Mouse (Mus musculus) liver, embryonic 15.5 days (tissue): ENCODE results near the gene Enah. TPM values are rescaled to one million over a fixed set of nuclear protein-coding genes. Genes with fewer than 3 reads are reported as not detected.
A peak's percentile ranks its signal among the peaks of the same experiment; 100 is the strongest.

ENCODE experiments used
- ATAC-seq: fragments of 200-750 bp; cut with Nextera tagmentation; 2 replicates; pipeline ENCODE4 v1.8.0; 2017; ENCODE audit warnings: moderate number of reproducible peaks, mild to moderate bottlenecking, moderate library complexity; ENCODE audit not compliant: insufficient read depth
- H3K27ac ChIP-seq: fragments of 300-500 bp; sonication (generic); replicated peaks from 2 replicates; pipeline ENCODE4 v1.5.1; 2015; ENCODE audit warnings: mild to moderate bottlenecking, inconsistent platforms
- H3K27me3 ChIP-seq: fragments of 300-500 bp; sonication (generic); 2 replicates; pipeline ENCODE4 v1.6.1; 2015; ENCODE audit warnings: mild to moderate bottlenecking, inconsistent platforms
- H3K36me3 ChIP-seq: fragments of 300-500 bp; sonication (generic); replicated peaks from 2 replicates; pipeline ENCODE4 v1.6.1; 2015; ENCODE audit warnings: moderate library complexity, mild to moderate bottlenecking, inconsistent platforms
- H3K4me1 ChIP-seq: fragments of 300-500 bp; sonication (generic); replicated peaks from 2 replicates; pipeline ENCODE4 v1.6.1; 2015; ENCODE audit warnings: inconsistent platforms
- H3K4me2 ChIP-seq: fragments of 300-500 bp; sonication (generic); 2 replicates; pipeline ENCODE4 v1.6.1; 2015; ENCODE audit warnings: moderate library complexity, mild to moderate bottlenecking, inconsistent platforms
- H3K4me3 ChIP-seq: fragments of 300-500 bp; sonication (generic); replicated peaks from 2 replicates; pipeline ENCODE4 v1.5.1; 2015; ENCODE audit warnings: mild to moderate bottlenecking, inconsistent platforms
- H3K9ac ChIP-seq: fragments of 300-500 bp; sonication (generic); 2 replicates; pipeline ENCODE4 v1.6.1; 2015; ENCODE audit warnings: moderate library complexity, mild to moderate bottlenecking, inconsistent platforms
- H3K9me3 ChIP-seq: fragments of 300-500 bp; sonication (generic); replicated peaks from 2 replicates; pipeline ENCODE4 v1.6.1; 2016; ENCODE audit warnings: inconsistent platforms
- WGBS: fragments of 180-500 bp; shearing (Covaris S2); methylation state at CpG from one replicate; pipeline ENCODE4 v1.1.7; 2015; ENCODE audit warnings: mixed read lengths; ENCODE audit not compliant: insufficient replicate concordance; 5-methylcytosine and 5-hydroxymethylcytosine counted together
- polyA plus RNA-seq: library from polyadenylated mRNA; unstranded; fragments of >200 nt; fragmentation: Nextera tagmentation; extraction: Ambion mirVana; gene quantifications from 2 replicates; pipeline ENCODE4 v1.2.1, GENCODE M21; 2015

Enah gene
- 0.40 and 0.71 TPM in 2 replicates for polyA plus RNA-seq

DNA sequence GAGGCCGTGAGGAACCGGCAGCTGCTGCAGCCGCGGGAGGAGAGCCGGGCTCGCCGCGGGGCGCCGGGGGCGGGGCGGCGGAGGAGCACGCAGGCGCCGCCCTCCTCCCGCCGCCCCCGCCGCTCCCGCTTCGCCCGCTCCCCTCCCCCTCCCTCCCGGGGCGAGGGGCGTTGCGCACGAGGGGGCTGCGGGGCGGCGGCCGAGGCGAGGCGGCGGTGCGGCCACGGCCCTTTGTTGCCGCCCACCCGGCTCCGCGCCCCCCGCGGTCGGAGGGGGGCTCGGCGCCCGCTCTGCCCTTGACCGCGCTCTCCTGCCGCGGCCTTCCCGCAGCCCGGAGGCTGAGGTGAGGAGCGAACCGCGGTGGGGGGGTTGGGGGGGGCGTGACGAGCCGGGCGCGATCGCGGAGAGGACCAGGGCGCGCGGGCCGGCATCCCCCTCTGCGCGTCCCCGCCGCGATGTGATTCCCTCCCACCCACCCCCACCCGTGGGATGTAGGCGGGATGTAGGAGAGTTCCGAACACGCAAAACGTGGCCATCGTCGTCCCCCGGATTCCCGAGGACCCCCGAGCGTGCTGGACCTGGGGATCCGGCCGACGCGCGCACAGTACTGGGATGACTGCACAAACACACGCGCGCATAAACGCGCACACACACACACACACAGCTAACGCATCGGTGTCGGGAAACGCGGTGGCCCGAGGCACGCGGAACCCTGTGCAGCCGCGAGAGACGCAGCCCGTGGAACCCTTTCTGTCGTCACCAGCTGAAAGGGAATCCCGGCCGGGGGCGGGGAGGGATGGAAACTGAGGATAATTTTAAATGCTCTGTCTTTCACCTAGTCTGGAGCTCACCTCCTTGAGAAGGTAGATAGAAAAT, at the start of gene Enah:
TSS of gene Enah (minus strand) at position 65 of the 876 bp plus-strand sequence.
- Histone ChIP-seq H3K27me3 (peaks cover 66% of the 10 kb centered on the region), H3K9ac (peak within 1 kb of the TSS; percentile 1; the same call in 1 of the 2 replicates), H3K4me2 (peak within 1 kb of the TSS; percentile 73), H3K36me3 (no peaks in the 10 kb centered on the region), H3K27ac (no peak within 1 kb of the TSS), H3K4me3 (peak within 1 kb of the TSS; percentile 58), H3K9me3 (no peaks in the 10 kb centered on the region), H3K4me1 (no peaks in the 10 kb centered on the region)
- under 1% methylated on average over 67 of the region's 109 CpGs for WGBS
- peak; percentile 37; the same call in 1 of the 2 replicates for ATAC-seq

DNA sequence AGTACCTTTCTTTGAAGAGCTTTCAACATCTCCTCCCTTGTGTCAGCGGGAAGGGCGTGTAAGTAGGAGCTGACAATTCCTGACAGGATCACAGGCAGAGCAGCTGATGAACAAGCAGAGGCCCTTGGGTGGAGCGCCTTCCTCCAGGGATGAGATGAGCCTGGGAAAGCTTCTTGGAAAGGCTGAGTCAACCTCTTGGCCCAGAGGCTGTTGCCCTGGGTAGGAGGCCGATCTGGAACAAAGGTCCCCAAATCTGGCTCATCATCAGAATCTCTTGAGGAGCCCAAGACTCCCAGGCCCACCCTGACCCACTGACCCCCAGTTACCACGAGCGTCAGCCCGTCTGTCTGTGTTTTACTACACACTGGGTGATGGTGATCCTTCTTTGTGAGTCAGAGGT, 48.3 kb upstream of the Enah start:
- 67% methylated on average over 7 of the region's 7 CpGs for whole genome bisulfite sequencing
- Histone ChIP-seq H3K9me3 (no peaks in the 10 kb centered on the region), H3K4me1 (no peaks in the 10 kb centered on the region), H3K27ac (no peak overlapping the region), H3K4me3 (no peak overlapping the region), H3K9ac (no peak overlapping the region), H3K4me2 (no peak overlapping the region), H3K36me3 (no peaks in the 10 kb centered on the region), H3K27me3 (no peaks in the 10 kb centered on the region)
- no peak for ATAC-seq

DNA sequence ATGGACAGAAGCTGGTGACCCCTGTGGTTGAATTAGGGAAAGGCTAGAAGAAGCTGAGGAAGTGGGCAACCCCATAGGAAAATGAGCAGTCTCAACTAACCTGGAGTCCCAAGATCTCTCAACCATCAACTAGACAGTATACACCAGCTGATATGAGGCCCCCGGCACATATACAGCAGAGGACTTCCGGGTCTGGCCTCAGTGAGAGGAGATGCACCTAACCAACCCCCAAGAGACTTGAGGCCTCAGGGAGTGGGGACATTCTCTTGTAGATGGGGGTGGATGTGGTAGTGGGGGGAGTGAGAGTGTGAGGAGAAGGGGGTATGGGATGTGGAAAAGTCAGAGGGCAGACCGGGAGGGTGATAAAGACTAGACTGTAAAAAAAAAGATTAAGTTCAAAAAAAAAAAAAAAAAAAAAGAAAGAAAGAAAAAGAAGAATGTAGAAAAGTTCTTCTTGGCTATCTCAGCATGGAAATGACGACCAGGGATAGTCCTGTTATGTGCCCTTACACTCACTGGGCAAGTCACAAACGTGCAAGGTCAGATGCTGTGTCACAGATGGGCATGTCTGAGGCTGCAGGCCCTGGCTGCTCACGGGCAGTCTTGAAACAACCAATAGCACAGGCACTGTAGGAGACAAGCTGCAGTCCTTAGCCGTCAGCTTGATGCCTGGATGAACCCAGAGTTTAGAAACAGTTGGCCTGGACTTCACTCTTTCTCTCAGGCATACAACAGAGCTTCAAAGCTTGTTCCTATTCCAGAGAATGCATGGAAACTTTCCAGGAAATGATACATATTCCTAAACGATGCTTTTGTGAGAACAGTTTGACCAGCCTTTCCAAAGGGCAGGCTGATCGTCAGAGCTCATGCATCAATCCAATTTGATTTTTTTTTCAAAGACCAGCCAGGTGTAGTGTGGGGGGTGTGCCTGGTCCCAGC, 47.0 kb upstream of the Enah start:
- ATAC-seq: no peak
- H3K9ac ChIP-seq: no peak overlapping the region
- H3K4me3 ChIP-seq: no peak overlapping the region
- H3K4me2 ChIP-seq: no peak overlapping the region
- 48% methylated on average over 9 of the region's 9 CpGs for WGBS
- no peaks in the 10 kb centered on the region for H3K4me1 ChIP-seq
- H3K9me3 ChIP-seq: no peaks in the 10 kb centered on the region
- H3K36me3 ChIP-seq: no peaks in the 10 kb centered on the region
- no peak overlapping the region for H3K27ac ChIP-seq
- H3K27me3 ChIP-seq: no peaks in the 10 kb centered on the region

DNA sequence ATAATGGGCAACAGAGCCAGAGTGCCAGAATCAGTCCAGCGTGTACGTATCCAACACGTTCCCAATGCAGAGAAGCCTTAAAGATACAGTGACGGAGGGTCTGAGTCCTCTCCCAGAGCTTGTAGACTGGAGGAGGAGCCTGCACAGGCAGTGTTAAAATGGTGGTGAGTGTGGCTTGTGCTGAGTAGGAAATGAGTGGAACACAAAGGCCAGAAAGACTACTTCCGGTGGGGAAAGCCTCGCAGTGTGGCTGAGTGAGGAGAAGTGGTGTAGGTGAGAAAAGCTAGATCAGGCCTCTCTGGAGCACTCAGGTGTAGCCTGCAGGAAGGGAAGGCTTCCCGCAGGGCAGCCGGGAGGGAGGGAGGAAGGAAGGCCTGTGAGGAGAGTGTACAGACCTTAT, 43.9 kb upstream of the Enah start:
- 54% methylated on average over 8 of the region's 8 CpGs for WGBS
- Histone ChIP-seq H3K4me3 (no peak overlapping the region), H3K27me3 (no peaks in the 10 kb centered on the region), H3K4me2 (no peak overlapping the region), H3K4me1 (no peaks in the 10 kb centered on the region), H3K9ac (no peak overlapping the region), H3K9me3 (no peaks in the 10 kb centered on the region), H3K27ac (no peak overlapping the region), H3K36me3 (no peaks in the 10 kb centered on the region)
- ATAC-seq: no peak

DNA sequence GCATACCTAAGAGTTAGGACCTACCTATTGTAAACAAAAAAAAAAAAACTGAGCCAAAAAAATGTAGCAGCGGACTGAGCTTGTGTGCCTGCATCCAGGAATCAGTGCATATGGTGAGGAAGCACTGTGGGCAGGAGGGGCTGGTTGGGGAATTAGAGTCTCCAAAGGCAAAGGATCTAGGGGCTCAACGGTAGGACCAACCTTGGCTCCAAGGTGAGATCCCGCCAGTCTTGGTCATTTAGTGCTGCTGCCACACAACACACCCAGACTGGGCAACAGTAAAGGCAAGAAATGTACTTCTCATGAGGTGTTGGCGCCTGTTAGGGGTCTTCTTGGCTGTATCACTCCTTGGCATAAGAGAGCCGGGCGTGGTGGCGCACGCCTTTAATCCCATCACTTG, 43.0 kb upstream of the Enah start:
- no peak overlapping the region for H3K4me3 ChIP-seq
- no peaks in the 10 kb centered on the region for H3K4me1 ChIP-seq
- 71% methylated on average over 8 of the region's 8 CpGs for WGBS
- no peak overlapping the region for H3K9ac ChIP-seq
- H3K27ac ChIP-seq: no peak overlapping the region
- no peaks in the 10 kb centered on the region for H3K36me3 ChIP-seq
- H3K4me2 ChIP-seq: no peak overlapping the region
- no peaks in the 10 kb centered on the region for H3K27me3 ChIP-seq
- no peak for ATAC-seq
- H3K9me3 ChIP-seq: no peaks in the 10 kb centered on the region

DNA sequence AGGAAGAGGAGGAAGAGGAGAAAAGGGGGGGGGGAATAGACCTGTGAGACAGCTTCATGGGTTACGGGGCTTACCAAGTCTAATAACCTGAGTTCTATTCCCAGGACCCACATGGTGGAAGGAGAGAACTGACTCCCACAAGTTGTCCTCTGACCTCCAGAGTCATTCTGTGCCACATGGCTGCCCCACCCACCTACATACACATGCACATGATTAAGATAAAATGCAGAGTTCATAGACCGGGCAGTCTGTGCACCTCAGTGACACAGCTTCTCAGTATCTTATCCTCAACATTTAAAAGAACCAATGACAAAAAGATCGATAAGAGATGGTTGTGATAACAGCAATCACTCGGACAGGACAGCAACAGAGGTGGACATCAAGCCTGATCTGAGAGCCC, 41.4 kb upstream of the Enah start:
- Histone ChIP-seq H3K36me3 (no peaks in the 10 kb centered on the region), H3K4me1 (no peaks in the 10 kb centered on the region), H3K4me3 (no peak overlapping the region), H3K27ac (no peak overlapping the region), H3K27me3 (no peaks in the 10 kb centered on the region), H3K9ac (no peak overlapping the region), H3K9me3 (no peaks in the 10 kb centered on the region), H3K4me2 (no peak overlapping the region)
- ATAC-seq: no peak
- WGBS: 64% methylated on average over 4 of the region's 4 CpGs

DNA sequence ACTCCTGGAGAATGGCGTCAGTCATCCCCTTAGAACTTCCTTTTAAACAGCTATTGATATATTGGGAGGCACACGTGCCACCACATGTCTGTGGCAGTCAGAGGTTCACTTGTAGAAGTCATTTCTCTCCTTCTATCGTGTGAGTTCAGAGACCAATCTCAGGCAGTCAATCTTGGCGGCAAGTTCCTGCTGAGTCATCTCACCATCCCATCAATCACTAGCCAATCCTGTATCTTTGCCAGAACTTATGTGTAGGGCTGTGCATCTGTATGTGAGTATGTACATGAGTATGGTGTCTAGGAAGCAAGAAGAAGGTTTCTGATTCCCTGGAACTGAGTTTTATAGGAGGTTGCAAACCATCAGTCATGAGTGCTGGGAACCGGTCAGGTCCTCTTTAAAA, 40.0 kb upstream of the Enah start:
- H3K36me3 ChIP-seq: no peaks in the 10 kb centered on the region
- no peak for ATAC-seq
- WGBS: 49% methylated on average over 5 of the region's 5 CpGs
- no peaks in the 10 kb centered on the region for H3K4me1 ChIP-seq
- no peak overlapping the region for H3K4me2 ChIP-seq
- H3K27ac ChIP-seq: no peak overlapping the region
- H3K9me3 ChIP-seq: no peaks in the 10 kb centered on the region
- H3K9ac ChIP-seq: no peak overlapping the region
- no peaks in the 10 kb centered on the region for H3K27me3 ChIP-seq
- no peak overlapping the region for H3K4me3 ChIP-seq

DNA sequence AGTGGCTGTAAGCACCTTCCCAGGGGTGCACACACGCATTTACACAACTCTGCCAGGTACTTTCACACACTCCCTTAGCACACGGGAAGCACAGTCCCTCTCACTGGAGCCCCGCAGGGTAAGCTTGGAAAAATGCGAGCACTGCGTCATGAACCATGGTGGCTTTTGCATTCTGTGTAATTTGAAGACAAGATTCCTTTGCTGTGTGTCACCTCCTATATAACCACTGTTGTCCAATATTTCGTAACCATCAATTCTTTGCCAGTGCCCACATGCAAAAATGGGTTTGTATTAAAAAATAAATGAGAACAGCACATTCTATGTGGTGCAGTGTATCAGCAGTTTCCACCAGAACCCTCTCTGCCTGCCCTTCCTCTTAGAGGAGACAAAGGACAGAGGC, 38.2 kb upstream of the Enah start:
- H3K36me3 ChIP-seq: no peaks in the 10 kb centered on the region
- H3K9ac ChIP-seq: no peak overlapping the region
- no peak overlapping the region for H3K4me2 ChIP-seq
- no peaks in the 10 kb centered on the region for H3K27me3 ChIP-seq
- 65% methylated on average over 6 of the region's 6 CpGs for WGBS
- no peak overlapping the region for H3K4me3 ChIP-seq
- no peak overlapping the region for H3K27ac ChIP-seq
- H3K4me1 ChIP-seq: no peaks in the 10 kb centered on the region
- no peak for ATAC-seq
- no peaks in the 10 kb centered on the region for H3K9me3 ChIP-seq

DNA sequence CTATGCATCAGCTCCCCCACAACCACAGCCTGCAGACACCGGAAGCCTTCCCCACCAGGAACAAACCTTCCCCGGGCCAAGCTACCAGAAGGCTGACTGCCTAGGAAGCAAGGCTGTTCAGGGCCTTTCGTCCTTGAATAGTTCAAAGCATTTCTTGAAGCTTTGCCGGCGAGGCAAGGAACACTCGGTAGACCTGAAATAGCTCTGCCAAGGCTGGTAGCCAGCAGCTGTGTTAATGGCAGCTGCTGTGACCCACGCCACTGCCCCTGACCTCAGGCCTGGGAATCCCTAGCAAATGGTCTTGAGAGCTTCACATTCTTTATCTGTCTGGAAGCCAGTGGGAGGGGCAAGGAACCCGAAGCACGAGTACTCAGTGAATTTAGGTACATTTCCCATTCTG, 35.3 kb upstream of the Enah start:
- H3K4me3 ChIP-seq: no peak overlapping the region
- no peaks in the 10 kb centered on the region for H3K9me3 ChIP-seq
- H3K4me2 ChIP-seq: no peak overlapping the region
- 48% methylated on average over 9 of the region's 9 CpGs for WGBS
- no peak for ATAC-seq
- H3K27me3 ChIP-seq: no peaks in the 10 kb centered on the region
- H3K36me3 ChIP-seq: no peaks in the 10 kb centered on the region
- no peaks in the 10 kb centered on the region for H3K4me1 ChIP-seq
- H3K27ac ChIP-seq: no peak overlapping the region
- no peak overlapping the region for H3K9ac ChIP-seq

DNA sequence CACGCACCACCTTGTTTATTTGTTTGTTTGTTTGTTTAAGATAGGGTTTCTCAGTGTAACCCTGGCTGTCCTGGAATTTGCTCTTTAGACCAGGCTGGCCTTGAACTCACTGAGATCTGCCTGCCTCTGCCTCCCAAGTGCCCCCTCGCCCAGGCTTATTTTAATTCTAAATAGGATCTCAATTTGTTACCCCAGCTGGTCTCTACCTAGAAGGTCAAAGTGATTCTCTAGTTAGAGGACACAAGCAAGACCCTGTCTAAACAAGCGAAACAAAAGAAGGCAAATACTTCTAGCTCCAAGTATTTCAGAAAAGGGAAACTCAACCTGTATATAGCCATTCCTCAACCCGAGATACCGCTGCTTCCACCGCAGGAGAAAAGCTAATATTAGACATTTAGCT, 34.9 kb upstream of the Enah start:
- Histone ChIP-seq H3K36me3 (no peaks in the 10 kb centered on the region), H3K4me2 (no peak overlapping the region), H3K27ac (no peak overlapping the region), H3K9me3 (no peaks in the 10 kb centered on the region), H3K9ac (no peak overlapping the region), H3K4me1 (no peaks in the 10 kb centered on the region), H3K4me3 (no peak overlapping the region), H3K27me3 (no peaks in the 10 kb centered on the region)
- WGBS: 74% methylated on average over 6 of the region's 6 CpGs
- no peak for ATAC-seq

DNA sequence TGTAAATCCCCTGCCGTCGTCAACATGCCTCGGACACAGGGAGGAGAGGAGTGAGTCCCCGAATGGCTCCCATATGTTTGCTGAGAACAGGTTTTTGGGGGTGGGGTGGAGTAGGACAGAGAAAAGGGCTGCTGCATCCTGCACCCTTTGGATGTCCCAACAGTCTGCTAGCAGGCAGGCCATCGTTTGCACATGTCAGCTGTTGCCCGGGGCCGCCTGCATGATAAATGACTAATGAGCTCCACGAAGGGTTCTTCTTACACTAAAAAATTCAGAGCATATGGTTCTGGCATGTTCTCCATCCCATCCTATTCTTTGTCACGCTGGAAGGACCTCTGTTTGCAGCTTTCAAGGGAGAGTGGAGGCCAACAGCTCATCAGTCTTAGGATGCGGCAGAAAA, 33.2 kb upstream of the Enah start:
- Histone ChIP-seq H3K4me3 (no peak overlapping the region), H3K4me2 (no peak overlapping the region), H3K4me1 (no peaks in the 10 kb centered on the region), H3K9me3 (no peaks in the 10 kb centered on the region), H3K36me3 (no peaks in the 10 kb centered on the region), H3K27ac (no peak overlapping the region), H3K9ac (no peak overlapping the region), H3K27me3 (no peaks in the 10 kb centered on the region)
- 67% methylated on average over 10 of the region's 10 CpGs for WGBS
- no peak for ATAC-seq
